Mouse (Mus musculus): Measurements from ENCODE around the gene 1700057G04Rik.

DNA sequence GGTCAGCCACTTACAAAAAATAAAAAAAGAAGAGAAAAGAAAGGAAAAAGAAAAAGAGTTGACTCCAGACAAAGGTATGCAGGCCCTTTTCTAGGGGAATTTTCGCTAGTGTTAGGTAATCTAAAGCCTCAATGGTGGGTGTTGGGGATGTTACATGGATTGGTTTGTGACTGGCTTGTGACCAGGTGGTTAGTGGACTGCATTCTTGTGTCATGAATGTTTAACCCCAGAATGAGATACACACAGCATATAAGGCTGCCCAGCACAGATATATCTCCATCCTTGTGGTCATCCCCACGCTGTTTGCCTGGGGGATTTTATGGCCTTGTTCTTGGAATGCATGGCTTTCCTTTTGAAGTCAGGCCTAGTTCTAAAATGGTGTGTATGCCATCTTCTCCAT, 35.9 kb upstream of the 1700057G04Rik start:
- no peak for TF ChIP-seq MAFK (IDR thresholded peaks at IDR 0.05; ENCODE audit: borderline replicate concordance, low read depth, low read length)
- no peak for TF ChIP-seq MAX (IDR thresholded peaks at IDR 0.05; ENCODE audit: low read length)
- no peak for TF ChIP-seq CTCF (IDR thresholded peaks at IDR 0.05 in 2 of 3, conservative IDR thresholded peaks at IDR 0.05 in 1 of 3; ENCODE audit: control insufficient read depth in 1 of 3, insufficient read depth in 1 of 3, low read depth in 2 of 3, low read length in 3 of 3, poor library complexity in 1 of 3, severe bottlenecking in 1 of 3)
- no peak for TF ChIP-seq RAD21 (IDR thresholded peaks at IDR 0.05; ENCODE audit: low read depth, low read length)
- TF ChIP-seq JUND (IDR thresholded peaks at IDR 0.05; ENCODE audit: low read depth, low read length) = no peak
- TF ChIP-seq POLR2A (IDR thresholded peaks at IDR 0.05; ENCODE audit: control insufficient read depth in 1 of 2, insufficient read depth in 1 of 2, low read depth in 1 of 2, low read length in 2 of 2, poor library complexity in 1 of 2) = no peak
- no peak for TF ChIP-seq TCF12 (IDR thresholded peaks at IDR 0.05; ENCODE audit: low read depth, low read length)
- TF ChIP-seq UBTF (IDR thresholded peaks at IDR 0.05; ENCODE audit: borderline replicate concordance, insufficient read depth, low read depth, low read length) = no peak
- TF ChIP-seq ZKSCAN1 (IDR thresholded peaks at IDR 0.05; ENCODE audit: low read depth, low read length) = no peak
- no peak for TF ChIP-seq MYB (IDR thresholded peaks at IDR 0.05; ENCODE audit: low read depth, low read length)
- TF ChIP-seq TAL1 (IDR thresholded peaks at IDR 0.05; ENCODE audit: low read length) = no peak
- no peak for TF ChIP-seq EP300 (IDR thresholded peaks at IDR 0.05; ENCODE audit: low read depth in 1 of 2, low read length in 2 of 2)
